Mouse (Mus musculus) cortical plate, adult 2 months (tissue): ENCODE measurements around the gene Gpr152. TPM values are rescaled to one million over a fixed set of nuclear protein-coding genes. Genes with fewer than 3 reads are reported as not detected.
"Not testable (repeated sequence)": the region's sequence is repeated elsewhere in the genome, so short reads cannot be mapped to it uniquely, and the experiment has no call there.

ENCODE experiments used
- H3K27ac ChIP-seq: fragments of 200-500 bp; 2 replicates; pipeline ENCODE4 v1.5.1; 2012; ENCODE audit warnings: low read length, control low read depth, inconsistent platforms; ENCODE audit not compliant: insufficient read depth
- H3K4me1 ChIP-seq: fragments of 200-500 bp; 2 replicates; pipeline ENCODE4 v1.6.1; 2011; ENCODE audit warnings: low read length; ENCODE audit not compliant: control insufficient read depth, insufficient read depth
- H3K4me3 ChIP-seq: fragments of 200-500 bp; 2 replicates; pipeline ENCODE4 v1.5.1; 2011; ENCODE audit warnings: mild to moderate bottlenecking, low read length, control low read depth; ENCODE audit not compliant: insufficient read depth
- CTCF ChIP-seq: fragments of 200-500 bp; IDR thresholded peaks from 2 replicates; pipeline ENCODE4 v1.5.1; 2011; ENCODE audit warnings: mild to moderate bottlenecking, control low read depth, low read length; ENCODE audit not compliant: insufficient read depth; ENCODE audit errors: extremely low read depth
- POLR2A ChIP-seq: fragments of 200-500 bp; IDR thresholded peaks from 2 replicates; pipeline ENCODE4 v1.6.1; 2011; ENCODE audit warnings: mild to moderate bottlenecking, low read length, control low read depth; ENCODE audit not compliant: insufficient read depth; ENCODE audit errors: extremely low read depth
- polyA plus RNA-seq: library from polyadenylated mRNA; depleted of rRNA; stranded (reverse); fragments of >200 nt; gene quantifications from 2 replicates; pipeline ENCODE4 v1.2.3, GENCODE M21; 2012

The Gpr152 gene
- polyA plus RNA-seq, 1 experiment: 0.04 TPM

DNA sequence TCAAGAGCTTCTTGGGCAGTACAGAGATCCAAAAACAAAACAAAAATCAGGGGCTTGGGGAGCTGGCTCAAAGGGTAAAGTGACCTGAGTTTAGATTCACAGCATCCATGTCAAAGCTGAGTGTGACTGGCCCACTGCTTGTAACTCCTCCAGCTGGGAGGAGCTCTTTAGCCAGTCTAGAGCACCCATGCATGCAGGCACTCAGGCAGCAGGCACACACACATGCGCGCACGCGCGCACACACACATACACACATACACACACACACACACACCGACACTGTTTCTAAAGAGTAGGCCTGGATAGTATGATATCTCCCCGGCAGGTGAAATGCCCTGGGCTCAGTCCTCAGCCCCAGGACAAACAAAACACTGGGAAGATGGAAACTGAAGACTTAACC, 22.6 kb upstream of the Gpr152 start:
- no peak overlapping the region for H3K27ac ChIP-seq
- TF ChIP-seq POLR2A (no peak), CTCF (no peak)
- H3K4me1 ChIP-seq: peaks cover 7% of the 10 kb centered on the region
- no peak overlapping the region for H3K4me3 ChIP-seq

DNA sequence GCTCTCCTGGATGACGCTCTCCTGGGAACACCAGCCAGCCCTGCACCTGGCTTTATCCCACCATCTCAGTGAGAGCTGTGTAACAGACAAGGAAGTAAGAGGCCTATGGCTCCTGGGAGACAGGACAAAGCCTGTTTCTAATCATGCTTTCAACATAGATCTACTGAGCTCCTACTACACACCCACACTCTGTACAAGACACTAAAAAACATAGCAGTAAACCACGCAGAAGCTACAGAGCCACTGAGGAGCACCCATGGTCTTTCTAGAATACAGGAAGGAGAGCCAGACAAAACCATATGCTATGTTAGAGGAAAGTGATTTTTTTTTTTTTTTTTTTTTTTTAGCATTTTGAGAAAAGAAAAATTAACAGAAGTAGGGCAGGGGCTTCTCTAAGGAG, 21.2 kb upstream of the Gpr152 start:
- H3K27ac ChIP-seq: no peak overlapping the region
- no peak for TF ChIP-seq CTCF
- peaks cover 5% of the 10 kb centered on the region for H3K4me1 ChIP-seq

DNA sequence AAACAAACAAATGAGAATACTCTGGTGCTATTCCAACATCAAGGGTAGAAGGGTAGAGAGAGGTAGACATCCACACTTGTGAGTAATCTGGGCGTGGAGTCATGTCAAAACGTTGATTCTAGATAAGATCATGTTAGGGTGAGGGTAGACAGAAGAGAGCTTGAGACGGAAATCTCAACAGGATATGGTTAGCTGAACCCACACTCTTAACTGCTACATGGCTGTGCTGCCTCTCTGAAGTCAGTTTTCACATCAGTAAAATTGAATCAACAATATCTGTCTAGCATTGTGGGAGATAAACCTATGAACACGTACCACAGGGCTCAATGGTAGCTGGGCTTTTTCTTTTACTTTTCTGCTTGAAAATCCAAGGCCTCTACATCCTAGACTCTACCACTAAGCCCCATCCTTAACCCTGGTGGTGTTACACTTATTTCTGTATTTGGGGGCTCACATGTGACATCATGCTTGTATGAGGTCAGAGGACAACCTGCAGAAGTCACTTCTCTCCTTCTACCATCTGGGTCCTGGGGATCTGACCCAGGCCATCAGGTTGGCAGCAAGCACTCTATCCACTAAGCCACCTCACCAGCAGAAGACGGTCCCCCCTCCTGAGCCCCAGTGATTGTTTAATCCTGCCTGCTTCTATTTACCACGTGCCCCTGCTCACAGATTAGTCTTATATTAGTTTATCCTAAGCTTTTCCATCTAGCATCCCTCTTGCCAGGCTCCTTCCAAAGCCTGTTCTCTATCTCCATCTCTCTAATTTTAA, 19.7 kb upstream of the Gpr152 start:
- Histone ChIP-seq H3K4me3 (no peak overlapping the region), H3K4me1 (peaks cover 5% of the 10 kb centered on the region), H3K27ac (no peak overlapping the region)
- TF ChIP-seq POLR2A (no peak), CTCF (no peak)

More for the DNA sequence above, 21.2 kb upstream of the Gpr152 start:
- no peak overlapping the region for H3K4me3 ChIP-seq

DNA sequence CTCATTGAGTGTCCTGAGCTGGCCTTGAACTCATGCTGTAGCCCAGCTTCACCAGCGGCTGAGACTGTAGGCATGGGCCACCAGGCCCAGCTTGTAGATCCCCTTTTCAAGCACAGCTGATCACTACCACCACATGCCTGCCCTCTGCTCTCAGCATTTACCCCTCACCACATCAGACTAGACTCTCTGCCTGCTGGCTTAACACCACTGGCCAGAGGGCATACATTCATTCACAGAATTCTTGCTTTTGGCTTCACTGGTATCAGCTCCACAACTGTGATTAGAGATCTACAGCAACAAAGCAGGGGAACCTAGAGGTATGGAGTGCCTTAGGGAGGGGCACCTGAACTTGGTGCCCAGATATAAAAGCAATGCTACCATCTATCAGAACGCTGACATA, 19.1 kb upstream of the Gpr152 start:
- no peak overlapping the region for H3K4me3 ChIP-seq
- peaks cover 5% of the 10 kb centered on the region for H3K4me1 ChIP-seq
- H3K27ac ChIP-seq: no peak overlapping the region
- TF ChIP-seq CTCF: no peak
- TF ChIP-seq POLR2A: no peak

DNA sequence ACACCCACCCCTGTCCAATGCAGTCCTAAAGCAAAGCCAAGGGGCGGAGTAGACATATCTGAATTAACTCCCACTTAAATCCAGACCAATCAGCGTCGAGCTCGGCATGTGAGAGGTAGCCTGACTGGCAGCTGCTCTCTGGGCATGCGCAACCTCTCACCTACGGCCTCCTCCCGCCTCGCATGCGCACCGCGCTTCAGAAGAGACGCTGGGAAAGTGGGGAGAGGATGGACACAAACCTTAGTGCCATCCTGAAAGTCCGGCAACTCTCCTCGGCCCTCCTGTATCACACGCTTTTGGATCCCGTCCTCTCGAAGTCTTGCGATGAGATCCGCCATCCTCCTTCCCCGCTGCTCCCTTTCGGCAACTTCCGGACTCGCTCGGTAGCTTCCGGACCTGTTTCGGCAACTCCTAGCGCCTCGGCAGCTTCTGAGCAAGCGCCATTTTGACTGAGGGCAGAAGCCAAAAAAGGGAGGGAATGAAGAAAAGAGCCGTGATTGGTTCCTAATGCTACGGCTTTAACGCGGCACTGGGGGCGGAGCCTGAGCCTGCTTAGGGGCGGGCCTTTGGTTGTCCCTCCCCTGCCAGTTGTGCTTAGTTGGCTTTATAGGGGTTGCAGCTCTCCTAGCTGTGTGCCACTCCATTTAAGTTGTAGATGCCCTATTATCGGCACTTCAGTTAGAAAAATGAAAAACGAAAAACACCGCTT, 18.3 kb upstream of the Gpr152 start:
- H3K4me1 ChIP-seq: peaks cover 5% of the 10 kb centered on the region
- peak overlapping the region; percentile 47 for H3K4me3 ChIP-seq
- H3K27ac ChIP-seq: peak overlapping the region; percentile 26
- no peak for TF ChIP-seq CTCF
- TF ChIP-seq POLR2A: peak; percentile 82

DNA sequence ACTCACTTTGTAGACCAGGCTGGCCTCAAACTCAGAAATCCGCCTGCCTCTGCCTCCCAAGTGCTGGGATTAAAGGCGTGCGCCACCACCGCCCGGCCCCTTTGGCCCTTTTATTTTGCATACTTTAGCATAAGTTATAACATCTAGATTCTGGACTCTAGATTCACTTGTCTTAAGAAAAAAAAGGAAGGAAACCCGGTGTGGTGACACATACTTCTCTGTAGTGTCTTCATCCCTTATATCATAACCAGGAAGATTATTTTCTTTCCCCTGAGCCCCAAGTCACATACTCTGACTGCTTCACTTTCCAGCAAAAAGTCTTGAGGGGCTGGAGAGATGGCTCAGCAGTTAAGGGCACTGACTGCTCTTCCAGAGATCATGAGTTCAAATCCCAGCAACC, 17.7 kb upstream of the Gpr152 start:
- H3K4me3 ChIP-seq, H3K27ac ChIP-seq, H3K4me1 ChIP-seq: not testable (repeated sequence)

DNA sequence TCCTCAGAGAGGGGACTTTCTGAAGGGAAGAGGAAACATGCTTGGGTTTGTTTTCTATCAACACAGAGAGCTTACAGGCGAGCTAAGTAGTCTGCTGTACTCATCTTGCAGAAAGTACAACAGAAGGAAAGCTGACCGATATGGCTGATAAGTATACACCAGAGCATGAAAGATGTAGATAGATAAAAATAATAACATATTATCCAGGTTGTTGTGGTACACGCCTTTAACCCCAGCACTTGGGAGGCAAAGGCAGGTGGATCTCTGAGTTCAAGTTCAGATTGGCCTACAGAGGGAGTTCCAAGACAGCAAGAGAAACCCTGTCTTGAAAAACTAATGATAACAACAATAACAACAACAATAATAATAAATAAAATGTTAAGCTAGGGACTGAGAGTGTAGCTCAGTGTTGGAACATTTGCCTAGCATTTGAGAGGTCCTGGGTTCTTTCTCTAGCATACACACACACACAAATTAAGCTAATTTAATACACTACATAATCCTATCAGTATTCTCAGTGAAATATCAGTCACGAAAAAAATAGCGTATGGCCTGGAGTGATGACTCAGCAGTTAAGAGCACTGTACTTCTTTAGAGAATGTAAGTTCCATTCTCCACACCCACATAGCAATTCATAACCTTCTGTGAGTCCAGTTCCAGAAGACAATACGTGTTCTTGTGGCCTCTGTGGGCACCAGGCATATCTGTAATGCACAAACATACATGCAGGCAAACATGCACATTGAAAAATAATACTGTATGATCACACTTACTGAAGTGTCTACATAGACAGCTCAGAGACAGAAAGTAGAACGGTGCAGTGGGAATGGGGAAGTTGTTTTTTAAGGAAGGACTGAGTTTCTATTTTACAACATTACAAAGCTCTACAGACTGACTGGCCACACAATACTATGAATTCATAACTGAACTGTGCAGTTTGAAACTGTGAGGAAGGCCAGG, 16.9 kb upstream of the Gpr152 start:
- no peak for TF ChIP-seq CTCF
- no peak for TF ChIP-seq POLR2A
- Histone ChIP-seq H3K4me3 (no peak overlapping the region), H3K4me1 (peaks cover 5% of the 10 kb centered on the region), H3K27ac (no peak overlapping the region)

DNA sequence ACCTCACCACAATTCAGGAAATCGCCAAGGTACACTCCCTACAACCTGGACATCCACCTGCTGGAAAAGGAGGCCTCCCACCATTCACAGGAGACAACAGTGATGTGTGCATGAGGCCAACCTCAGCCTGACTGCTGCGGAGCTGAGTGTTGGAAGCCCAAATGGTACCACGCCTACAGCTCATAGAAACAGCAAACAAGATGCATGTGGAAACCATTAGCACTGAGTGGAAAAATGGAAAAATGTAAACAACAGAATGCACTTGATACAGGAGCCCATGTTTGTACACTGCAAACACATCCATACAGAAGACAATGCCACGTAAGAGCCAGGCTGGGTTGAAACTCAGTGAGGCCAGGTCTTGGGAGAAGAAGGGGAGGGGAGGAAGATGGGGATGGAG, 15.2 kb upstream of the Gpr152 start:
- TF ChIP-seq POLR2A (no peak), CTCF (no peak)
- Histone ChIP-seq H3K4me3 (no peak overlapping the region), H3K4me1 (peaks cover 4% of the 10 kb centered on the region; the same call in 1 of the 2 replicates), H3K27ac (no peak overlapping the region)

DNA sequence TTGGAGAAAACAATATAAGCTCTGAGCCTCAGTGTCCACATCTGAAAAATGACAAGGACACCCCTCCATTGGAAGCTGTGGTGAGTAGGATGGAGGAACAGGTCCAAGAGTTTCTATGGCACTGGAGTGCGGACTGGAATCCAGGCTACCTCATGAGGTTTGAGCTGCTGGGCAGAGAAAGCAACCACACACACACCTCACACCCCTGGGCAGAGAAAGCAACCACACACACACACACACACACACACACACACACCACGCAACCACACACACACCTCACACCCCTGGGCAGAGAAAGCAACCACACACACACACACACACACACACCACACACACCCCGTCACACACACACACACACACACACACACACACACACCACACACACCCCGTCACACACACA, 14.3 kb upstream of the Gpr152 start:
- H3K4me1 ChIP-seq: not testable (repeated sequence)
- Histone ChIP-seq H3K4me3 (peak overlapping the region; percentile 91), H3K27ac (peak overlapping the region; percentile 84)
